Mouse (Mus musculus) lung, adult 2 months (tissue): ENCODE measurements around the gene Syt17.

Source experiments
- CTCF ChIP-seq: fragments of 200-500 bp; IDR thresholded peaks from 2 replicates; pipeline ENCODE4 v1.5.1; 2011; ENCODE audit warnings: mild to moderate bottlenecking, low read length, control low read depth; ENCODE audit not compliant: insufficient read depth
- POLR2A ChIP-seq: fragments of 200-500 bp; IDR thresholded peaks from 2 replicates; pipeline ENCODE4 v1.6.1; 2011; ENCODE audit warnings: low read depth, mild to moderate bottlenecking, control low read depth, low read length, borderline replicate concordance; ENCODE audit errors: extremely low read depth

DNA sequence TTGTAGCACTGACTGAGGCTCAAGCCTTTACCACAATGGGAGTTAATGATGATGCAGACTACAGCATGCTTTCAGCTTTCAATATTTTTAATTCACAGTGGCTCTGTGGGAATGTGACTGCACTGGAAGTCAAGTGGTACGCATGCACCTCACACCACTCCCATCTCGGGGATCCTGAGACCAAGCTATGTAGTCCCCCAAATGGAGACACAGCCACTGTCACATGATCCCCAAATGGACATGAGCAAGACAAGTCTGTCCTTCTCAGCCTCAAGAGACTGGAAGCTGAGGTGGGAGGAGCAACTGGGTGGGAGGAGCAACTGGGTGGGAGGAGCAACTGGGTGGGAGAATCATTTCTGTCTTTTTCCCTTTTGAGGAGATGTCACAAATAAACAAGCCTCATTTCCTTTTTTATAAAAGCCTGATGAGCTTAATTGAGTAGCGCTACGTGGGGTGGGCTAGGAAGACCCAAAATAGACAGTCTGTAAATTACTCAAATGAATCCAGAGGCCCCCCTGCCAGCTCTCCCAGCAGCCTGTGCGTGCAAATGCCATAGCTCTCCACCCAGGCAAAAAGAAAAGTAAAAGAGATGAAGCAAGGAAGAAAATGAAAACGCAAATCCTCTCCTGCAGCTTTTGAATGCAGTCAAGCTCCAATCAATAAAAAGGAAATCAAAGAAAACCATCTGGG, 28.4 kb downstream of the Syt17 start:
- TF ChIP-seq POLR2A (no peak), CTCF (no peak)
